Mouse (Mus musculus): ENCODE measurements around the gene Mdk.
A peak's percentile ranks its signal among the peaks of the same experiment; 100 is the strongest.

Mdk gene

GRCm38 (mm10) chr2:91933471-91933870 lies 1.4 kb upstream of the Mdk start:
- DNase-seq (ENCODE audit: low read depth, low spot score) = no peak

GRCm38 (mm10) chr2:91932737-91933350 lies 747 bp upstream of the Mdk start:
- no peak for DNase-seq (ENCODE audit: low read depth, low spot score)

GRCm38 (mm10) chr2:91931328-91932159 lies 553 bp downstream of the Mdk start:
- DNase-seq (ENCODE audit: low read depth, low spot score) = no peak

GRCm38 (mm10) chr2:91930761-91931291 lies 1.3 kb downstream of the Mdk start:
- no peak for DNase-seq (ENCODE audit: low read depth, low spot score)

GRCm38 (mm10) chr2:91929936-91930335 lies 2.2 kb downstream of the Mdk start:
- no peak for DNase-seq (ENCODE audit: low read depth, low spot score)

GRCm38 (mm10) chr2:91929455-91929854 lies 2.6 kb downstream of the Mdk start:
- DNase-seq (ENCODE audit: low read depth, low spot score) = no peak

GRCm38 (mm10) chr2:91928534-91929350 lies 3.4 kb downstream of the Mdk start:
- no peak for DNase-seq (ENCODE audit: low read depth, low spot score)

GRCm38 (mm10) chr2:91927826-91928533 lies 4.1 kb downstream of the Mdk start:
- DNase-seq (ENCODE audit: low read depth, low spot score) = no peak

- no peak for DNase-seq (ENCODE audit: low read depth, low spot score)
These were observed 5.1 kb downstream of the Mdk start, which contains the start of gene Chrm4 for GRCm38 (mm10) chr2:91926949-91927348. Chrm4 (plus strand) TSS chr2:91927249.

GRCm38 (mm10) chr2:91925442-91925841 lies 6.7 kb downstream of the Mdk start:
- no peak for DNase-seq (ENCODE audit: low read depth, low spot score)

- no peak for DNase-seq (ENCODE audit: low read depth, low spot score)
These were observed 7.4 kb downstream of the Mdk start for GRCm38 (mm10) chr2:91924726-91925125.

GRCm38 (mm10) chr2:91923415-91924337 lies 8.4 kb downstream of the Mdk start:
- no peak for DNase-seq (ENCODE audit: low read depth, low spot score)

GRCm38 (mm10) chr2:91922586-91923414 lies 9.3 kb downstream of the Mdk start:
- no peak for DNase-seq (ENCODE audit: low read depth, low spot score)

- peak; percentile 68 for DNase-seq (ENCODE audit: low read depth, low spot score)
These were observed 10.1 kb downstream of the Mdk start for GRCm38 (mm10) chr2:91921790-91922570.

- DNase-seq (ENCODE audit: low read depth, low spot score) = no peak
These were observed 10.8 kb downstream of the Mdk start for GRCm38 (mm10) chr2:91921181-91921789.

GRCm38 (mm10) chr2:91920130-91920529 lies 12.0 kb downstream of the Mdk start:
- no peak for DNase-seq (ENCODE audit: low read depth, low spot score)

- DNase-seq (ENCODE audit: low read depth, low spot score) = no peak
These were observed 15.0 kb downstream of the Mdk start for GRCm38 (mm10) chr2:91917096-91917495.

GRCm38 (mm10) chr2:91916346-91916977 lies 15.6 kb downstream of the Mdk start:
- DNase-seq (ENCODE audit: low read depth, low spot score) = no peak
